Mouse (Mus musculus): ENCODE results near the gene Sh3pxd2a.

Gene Sh3pxd2a

GRCm38 (mm10) chr19:47330743-47331227, 133.4 kb downstream of the Sh3pxd2a start:
- peak; percentile 42 to 55 for DNase-seq

GRCm38 (mm10) chr19:47329102-47329501, 135.1 kb downstream of the Sh3pxd2a start:
- no peak for DNase-seq

- DNase-seq: peak in 1 of 2 experiments; percentile 52
These were observed 136.0 kb downstream of the Sh3pxd2a start for GRCm38 (mm10) chr19:47327896-47328882.

GRCm38 (mm10) chr19:47325881-47326280, 138.3 kb downstream of the Sh3pxd2a start:
- peak; percentile 57 to 78 for DNase-seq

DNA sequence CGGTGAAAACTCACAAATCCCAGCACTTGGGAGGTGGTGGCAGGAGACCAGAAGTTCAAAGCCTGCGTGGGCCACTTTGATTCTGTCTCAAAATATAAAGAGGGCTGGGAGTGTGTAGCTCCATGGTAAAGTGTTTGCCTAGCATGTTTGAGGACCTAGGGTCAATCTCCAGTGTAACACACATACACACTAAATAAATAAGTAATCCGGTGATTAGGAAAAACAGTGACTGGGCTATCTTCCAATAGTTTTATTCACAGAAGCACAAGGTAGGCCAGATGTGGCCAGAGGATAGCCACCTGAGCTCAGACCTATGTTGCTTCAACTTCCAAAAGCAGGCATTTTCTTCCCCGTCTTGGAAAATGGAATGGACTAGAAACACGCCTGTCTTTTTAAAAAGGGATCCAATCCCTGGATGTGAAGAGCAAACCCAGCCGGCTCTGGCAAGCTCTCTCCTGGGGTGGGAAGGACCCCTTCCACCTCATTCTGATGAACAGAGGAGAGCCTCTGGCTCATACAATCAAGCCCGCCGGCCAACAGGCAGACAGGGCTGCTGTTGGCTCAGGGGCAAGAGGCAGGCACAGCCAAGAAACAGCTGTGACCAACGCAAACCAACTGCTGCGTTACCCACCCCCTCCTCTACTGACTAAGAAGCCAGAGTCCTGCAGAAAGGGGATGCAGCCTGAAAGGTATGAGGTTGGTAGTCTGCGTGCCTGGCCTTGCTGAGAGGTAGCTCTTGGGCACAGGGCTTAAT, 140.9 kb downstream of the Sh3pxd2a start:
- no peak for DNase-seq

DNA sequence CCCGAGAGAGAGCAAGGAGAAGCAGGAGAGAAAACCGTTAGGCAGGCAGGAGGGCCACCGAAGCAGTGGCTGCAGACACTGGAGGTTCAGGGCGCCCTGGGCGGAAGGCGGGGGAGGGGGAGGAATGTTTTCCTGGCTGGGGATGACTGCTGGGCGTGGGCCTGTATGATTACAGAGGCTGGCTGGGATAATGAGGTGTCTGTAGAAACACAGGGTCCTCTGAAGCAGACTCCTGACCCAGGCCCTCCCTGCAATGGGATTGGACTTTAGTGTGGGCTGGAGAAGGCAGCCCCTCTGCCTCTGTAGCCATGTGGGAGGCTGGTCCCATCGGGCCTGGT, 143.9 kb downstream of the Sh3pxd2a start:
- DNase-seq: peak; percentile 58 to 76

DNA sequence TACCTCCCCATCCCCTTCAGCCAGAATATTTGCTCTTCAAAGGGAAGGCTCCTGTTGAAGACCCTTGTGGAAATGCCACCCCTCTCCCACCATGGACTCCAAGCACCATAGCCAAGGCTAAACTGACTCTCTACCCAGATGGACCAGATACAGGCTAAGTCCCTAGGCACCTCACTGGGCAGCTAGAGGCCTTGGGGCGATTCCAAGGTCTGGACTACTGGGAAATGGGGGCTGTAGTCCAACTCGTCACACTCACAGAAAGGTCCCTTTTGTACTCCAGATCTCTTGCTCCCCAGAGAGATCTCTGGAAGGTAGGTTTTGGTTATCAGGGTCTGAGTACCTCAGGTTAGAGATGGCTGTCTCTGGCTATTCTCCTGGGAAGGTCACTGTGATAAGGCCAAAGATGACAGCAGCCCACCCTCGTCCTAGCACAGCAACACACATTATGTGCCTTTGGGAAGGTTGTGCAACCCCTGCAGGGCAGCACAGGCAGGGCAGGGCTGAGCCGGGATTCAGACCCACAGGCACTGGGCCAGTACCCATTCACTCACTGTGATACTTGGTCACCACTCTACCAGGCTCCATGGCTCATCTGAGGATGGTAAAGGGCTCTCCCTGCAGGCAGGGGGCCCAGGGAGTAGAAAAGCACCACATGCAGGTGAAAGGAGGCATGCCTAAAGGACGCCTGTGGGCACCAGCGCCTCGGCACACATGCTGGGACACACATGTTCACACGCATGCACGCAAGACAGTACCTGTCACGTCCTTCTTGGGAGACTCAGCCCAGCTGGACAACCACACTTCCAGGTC, 144.5 kb downstream of the Sh3pxd2a start:
- DNase-seq: no peak

- DNase-seq: no peak
These were observed 145.1 kb downstream of the Sh3pxd2a start for GRCm38 (mm10) chr19:47319061-47319460.

GRCm38 (mm10) chr19:47317063-47317938, 146.9 kb downstream of the Sh3pxd2a start:
- DNase-seq: peak in 1 of 2 experiments; percentile 32

DNA sequence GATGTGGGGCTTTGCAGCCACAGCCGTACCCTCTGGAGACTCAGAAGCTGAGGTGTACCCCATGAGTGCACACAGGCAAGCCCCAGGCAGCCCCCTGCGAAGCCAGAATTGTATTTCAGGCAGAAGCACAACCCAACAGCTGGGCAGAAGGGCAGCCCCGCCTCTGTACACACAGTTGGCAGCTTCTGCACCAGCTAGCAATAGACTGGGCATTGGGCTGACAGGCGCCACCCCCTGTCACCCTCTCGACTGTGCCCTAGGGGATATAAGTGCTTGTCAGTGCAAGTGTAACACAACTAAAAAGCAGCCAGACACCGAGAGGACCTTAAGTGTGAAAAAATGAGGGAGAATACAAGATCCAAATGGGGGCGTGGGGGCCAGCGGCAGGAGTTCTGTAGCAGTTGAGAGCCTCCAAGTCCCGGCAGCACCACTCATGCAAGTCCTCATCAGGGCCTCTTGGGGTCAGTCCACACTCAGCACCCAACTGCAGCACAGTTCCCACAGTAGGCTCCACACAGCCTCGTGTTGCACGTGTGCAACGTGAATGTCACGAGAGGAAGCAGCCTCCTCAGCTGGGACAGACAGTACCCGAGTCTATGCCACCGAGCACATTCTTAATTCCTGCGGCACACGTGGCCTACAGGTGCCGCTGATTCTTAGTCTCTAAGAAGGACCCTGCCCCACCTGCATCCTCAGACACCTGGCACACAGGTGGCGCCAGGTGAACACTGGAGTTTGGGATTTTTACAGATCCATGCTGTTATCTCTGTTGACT, 147.7 kb downstream of the Sh3pxd2a start:
- no peak for DNase-seq

- no peak for DNase-seq
These were observed 148.3 kb downstream of the Sh3pxd2a start for GRCm38 (mm10) chr19:47315917-47316265.

GRCm38 (mm10) chr19:47315091-47315916, 148.9 kb downstream of the Sh3pxd2a start:
- DNase-seq: no peak

- DNase-seq: peak; percentile 60 to 77
These were observed 149.9 kb downstream of the Sh3pxd2a start for GRCm38 (mm10) chr19:47314076-47314941.

- DNase-seq: peak in 1 of 2 experiments; percentile 57
These were observed 150.7 kb downstream of the Sh3pxd2a start for GRCm38 (mm10) chr19:47313387-47314075.

DNA sequence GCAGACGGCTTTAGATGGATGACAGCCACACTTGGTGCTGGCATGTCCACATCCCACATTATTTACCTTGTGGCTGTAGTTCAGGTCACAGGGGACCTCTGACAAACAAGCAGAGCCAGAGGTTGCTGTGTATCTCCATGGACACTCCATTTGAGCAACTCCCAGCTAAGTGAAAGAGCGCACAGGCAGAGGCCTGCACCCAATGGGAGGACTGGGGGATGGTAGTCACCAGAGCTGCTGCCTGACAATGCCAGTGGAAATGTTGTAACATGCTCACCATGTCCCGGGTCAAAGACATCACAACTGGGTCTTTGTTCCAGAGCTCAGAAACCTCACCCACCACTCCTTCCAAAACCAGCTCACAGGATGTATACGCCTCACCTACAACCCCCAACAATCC, 153.0 kb downstream of the Sh3pxd2a start:
- no peak for DNase-seq

DNA sequence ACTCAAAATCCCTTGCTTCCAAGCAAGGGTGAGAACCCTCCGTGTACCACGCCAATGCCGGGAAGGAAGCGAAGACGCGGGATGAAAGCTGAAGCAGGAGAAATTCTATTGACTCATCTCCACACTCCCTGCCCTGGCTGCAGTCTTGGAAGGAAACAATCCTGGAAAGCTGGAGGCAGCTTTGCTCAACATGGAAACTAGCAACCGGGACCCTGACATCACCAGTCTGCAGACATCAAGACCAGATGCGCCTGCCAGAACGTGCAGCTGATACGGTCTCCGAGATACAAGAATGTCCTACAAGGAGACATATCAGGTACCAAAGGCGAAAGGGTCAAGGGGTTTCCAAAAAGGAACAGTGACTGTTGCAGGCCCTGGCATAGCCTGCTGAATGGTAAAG, 154.4 kb downstream of the Sh3pxd2a start:
- DNase-seq: no peak

GRCm38 (mm10) chr19:47306917-47307315, 157.3 kb downstream of the Sh3pxd2a start:
- DNase-seq: no peak
